Mouse (Mus musculus): ENCODE results near the gene Art3.

DNA sequence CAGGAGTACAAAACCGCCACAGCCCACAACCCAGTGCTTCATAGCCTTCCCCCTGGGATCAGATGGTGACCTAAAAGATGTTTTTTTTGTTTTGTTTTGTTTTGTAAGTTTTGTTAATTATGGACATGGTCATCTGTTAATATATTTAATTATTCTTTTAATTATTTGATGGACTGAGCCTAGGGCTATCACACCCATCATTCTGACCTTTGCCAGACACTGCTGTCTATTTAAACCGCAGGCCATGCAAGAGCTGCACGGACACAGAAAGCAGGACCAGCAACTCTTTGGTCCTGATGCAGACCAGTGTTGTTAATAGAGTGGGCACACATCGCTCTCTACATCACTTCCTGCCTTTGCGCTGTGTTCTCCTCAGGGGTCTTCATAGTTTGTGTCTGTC is 78.9 kb downstream of the Art3 start:
- TF ChIP-seq CTCF (IDR thresholded peaks at IDR 0.05) (no peak), EP300 (IDR thresholded peaks at IDR 0.05) (no peak)
